Mouse (Mus musculus) midbrain, embryonic 16.5 days (tissue): ENCODE results near the gene Olfr805. TPM values are rescaled to one million over a fixed set of nuclear protein-coding genes. Genes with fewer than 3 reads are reported as not detected.

Source experiments
- ATAC-seq: fragments of 200-750 bp; cut with Nextera tagmentation; 2 replicates; pipeline ENCODE4 v1.8.0; 2017; ENCODE audit warnings: moderate TSS enrichment
- H3K27ac ChIP-seq: fragments of 300-500 bp; sonication (generic); 2 replicates; pipeline ENCODE4 v1.5.1; 2014; ENCODE audit warnings: mild to moderate bottlenecking, low read length, mixed read lengths
- H3K27me3 ChIP-seq: fragments of 300-500 bp; sonication (generic); 2 replicates; pipeline ENCODE4 v1.6.1; 2014; ENCODE audit warnings: low read depth, low read length, mixed read lengths; ENCODE audit not compliant: control insufficient read depth, insufficient read depth
- H3K36me3 ChIP-seq: fragments of 300-500 bp; sonication (generic); 2 replicates; pipeline ENCODE4 v1.6.1; 2014; ENCODE audit warnings: mild to moderate bottlenecking, low read length, moderate library complexity, mixed read lengths; ENCODE audit not compliant: control insufficient read depth, insufficient read depth
- H3K4me1 ChIP-seq: fragments of 300-500 bp; sonication (generic); 2 replicates; pipeline ENCODE4 v1.6.1; 2014; ENCODE audit warnings: mild to moderate bottlenecking, low read length, mixed read lengths; ENCODE audit not compliant: control insufficient read depth, insufficient read depth
- H3K4me2 ChIP-seq: fragments of 300-500 bp; sonication (generic); 2 replicates; pipeline ENCODE4 v1.6.1; 2014; ENCODE audit warnings: mild to moderate bottlenecking, low read length, mixed read lengths
- H3K4me3 ChIP-seq: fragments of 300-500 bp; sonication (generic); 2 replicates; pipeline ENCODE4 v1.5.1; 2014; ENCODE audit warnings: low read depth, mild to moderate bottlenecking, low read length, moderate library complexity, mixed read lengths
- H3K9ac ChIP-seq: fragments of 300-500 bp; sonication (generic); 2 replicates; pipeline ENCODE4 v1.6.1; 2014; ENCODE audit warnings: low read depth, low read length, mixed read lengths
- H3K9me3 ChIP-seq: fragments of 300-500 bp; sonication (generic); replicated peaks from 2 replicates; pipeline ENCODE4 v1.6.1; 2014; ENCODE audit warnings: mild to moderate bottlenecking, low read length, mixed read lengths; ENCODE audit not compliant: control insufficient read depth, poor library complexity, severe bottlenecking
- WGBS: fragments of 180-500 bp; shearing (Covaris S2); extraction: QIAGEN DNeasy Blood & Tissue Kit; methylation state at CpG from one replicate; pipeline ENCODE4 v1.1.7; 2014; 5-methylcytosine and 5-hydroxymethylcytosine counted together
- polyA plus RNA-seq: library from polyadenylated mRNA; unstranded; fragments of >200 nt; fragmentation: Nextera tagmentation; extraction: Ambion mirVana; gene quantifications from 2 replicates; pipeline ENCODE4 v1.2.1, GENCODE M21; 2015

Olfr805 gene
- not detected in 2 replicates for polyA plus RNA-seq

DNA sequence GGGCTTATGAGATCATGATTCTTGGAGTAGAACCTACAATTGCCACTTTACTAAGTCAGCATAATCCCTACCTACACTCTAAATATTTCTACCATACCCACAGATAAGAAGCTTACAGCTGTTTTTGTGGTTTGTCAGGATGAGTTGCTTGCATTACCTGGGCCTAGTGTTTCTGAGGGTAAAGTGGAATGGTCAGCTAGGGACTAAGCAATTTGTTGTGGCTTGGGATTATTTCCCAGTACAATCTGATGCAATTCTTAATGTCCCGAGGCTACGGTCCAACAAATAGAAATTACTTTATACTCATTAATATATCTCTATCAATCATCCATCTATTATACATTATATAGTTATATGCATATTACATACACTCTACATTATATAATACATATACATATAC, at the start of gene Olfr805:
Olfr805 (minus strand) TSS at position 101 of the 400 bp plus-strand sequence.
- WGBS, result 95% methylated on average over 2 of the region's 2 CpGs
- H3K4me3 ChIP-seq, result no peak within 1 kb of the TSS
- no peak within 1 kb of the TSS for H3K27ac ChIP-seq
- H3K9ac ChIP-seq, result no peak within 1 kb of the TSS
- H3K4me2 ChIP-seq, result no peak within 1 kb of the TSS
- no peaks in the 10 kb centered on the region for H3K36me3 ChIP-seq
- H3K9me3 ChIP-seq, result no peaks in the 10 kb centered on the region
- H3K27me3 ChIP-seq, result no peaks in the 10 kb centered on the region
- ATAC-seq, result no peak
- H3K4me1 ChIP-seq, result no peaks in the 10 kb centered on the region

DNA sequence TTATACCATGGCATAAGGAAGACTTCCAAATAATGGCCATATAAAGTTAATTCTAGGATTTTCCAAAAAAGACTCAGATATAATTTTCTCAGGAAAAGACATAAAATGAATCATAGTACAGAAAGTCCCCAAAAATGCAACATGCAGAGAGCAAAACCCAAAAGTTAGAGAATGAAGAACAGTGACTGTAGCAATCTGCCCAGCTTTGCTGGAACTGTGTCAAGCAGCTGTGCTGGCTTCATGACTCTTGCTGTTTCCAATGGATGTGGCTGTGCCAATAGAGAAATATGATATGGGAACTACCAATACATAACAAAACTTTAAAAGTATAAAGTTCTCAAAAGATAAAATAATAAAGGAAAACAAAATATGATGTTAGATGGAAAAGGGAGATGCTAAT, 48.9 kb upstream of the Olfr805 start:
- no peak overlapping the region for H3K4me3 ChIP-seq
- no peak overlapping the region for H3K9ac ChIP-seq
- H3K36me3 ChIP-seq, result no peaks in the 10 kb centered on the region
- H3K27ac ChIP-seq, result no peak overlapping the region
- no peaks in the 10 kb centered on the region for H3K27me3 ChIP-seq
- no peak overlapping the region for H3K4me2 ChIP-seq
- no peaks in the 10 kb centered on the region for H3K4me1 ChIP-seq
- no peaks in the 10 kb centered on the region for H3K9me3 ChIP-seq
- no peak for ATAC-seq

DNA sequence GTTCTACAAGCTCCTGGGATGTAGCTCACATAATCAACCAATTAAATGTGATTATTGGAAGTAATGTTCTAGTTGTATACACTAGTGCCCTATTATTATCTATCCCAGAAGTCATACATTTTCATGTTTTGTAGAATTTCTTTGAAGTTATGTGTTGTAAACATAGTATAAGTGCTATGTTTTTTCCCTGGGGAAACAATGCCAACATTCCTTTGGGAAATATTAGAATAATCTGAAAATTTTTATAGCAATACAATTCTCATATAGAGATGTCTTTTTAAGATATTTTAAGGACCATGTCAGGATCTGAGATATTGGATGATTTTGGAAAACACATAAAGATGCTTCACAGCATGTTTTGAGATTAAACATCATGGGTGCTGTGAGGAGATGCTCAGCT, 45.2 kb upstream of the Olfr805 start, which contains the start of gene Olfr809:
Olfr809 (plus strand) TSS at position 301 of the 400 bp plus-strand sequence.
- no peak within 1 kb of the TSS for H3K4me2 ChIP-seq
- H3K27me3 ChIP-seq, result no peaks in the 10 kb centered on the region
- no peaks in the 10 kb centered on the region for H3K36me3 ChIP-seq
- H3K4me3 ChIP-seq, result no peak within 1 kb of the TSS
- no peak within 1 kb of the TSS for H3K9ac ChIP-seq
- ATAC-seq, result no peak
- H3K27ac ChIP-seq, result no peak within 1 kb of the TSS
- no peaks in the 10 kb centered on the region for H3K9me3 ChIP-seq
- H3K4me1 ChIP-seq, result no peaks in the 10 kb centered on the region

DNA sequence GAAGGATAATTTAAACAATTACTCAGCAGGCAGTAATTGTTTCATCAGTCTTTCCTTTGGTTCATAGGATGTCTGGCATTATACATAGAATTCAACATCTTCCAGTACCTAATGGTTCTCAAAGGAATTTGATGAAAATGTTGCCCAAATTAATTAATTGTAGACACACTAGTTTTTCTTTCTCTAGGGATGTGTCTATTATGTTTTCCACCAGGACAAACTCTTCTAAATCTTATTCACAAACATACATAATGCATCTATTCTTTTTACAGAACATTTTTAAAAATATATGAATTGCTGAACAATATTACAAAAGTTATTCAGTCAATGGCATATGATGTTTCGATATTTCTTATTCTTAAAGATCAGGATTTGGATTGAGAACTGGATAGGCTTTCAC, 36.0 kb upstream of the Olfr805 start, which contains the start of gene Olfr808:
Olfr808 (plus strand) TSS at position 301 of the 400 bp plus-strand sequence.
- Histone ChIP-seq H3K9ac (no peak within 1 kb of the TSS), H3K9me3 (no peaks in the 10 kb centered on the region), H3K4me3 (no peak within 1 kb of the TSS), H3K36me3 (no peaks in the 10 kb centered on the region), H3K4me1 (no peaks in the 10 kb centered on the region), H3K27ac (no peak within 1 kb of the TSS), H3K27me3 (no peaks in the 10 kb centered on the region), H3K4me2 (no peak within 1 kb of the TSS)
- 98% methylated on average over 1 of the region's 1 CpGs for WGBS
- no peak for ATAC-seq

DNA sequence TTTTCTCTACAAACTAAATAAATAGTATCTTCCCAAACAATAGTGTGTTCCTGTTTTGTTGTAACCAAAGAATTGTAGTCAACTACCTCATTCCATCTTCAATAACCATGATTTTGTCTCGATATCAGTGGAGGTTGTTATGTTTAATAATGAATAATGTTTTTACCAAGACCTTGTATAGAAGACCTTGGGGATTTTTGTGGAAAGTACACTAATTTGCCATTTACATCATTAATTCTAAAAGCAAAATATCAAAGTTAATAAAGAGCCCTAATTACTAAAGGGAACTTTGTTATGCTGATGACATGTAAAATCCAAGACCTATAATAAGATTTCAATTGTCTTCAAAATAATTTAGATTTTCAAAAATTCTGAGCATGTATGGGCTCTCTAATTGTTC, 28.5 kb upstream of the Olfr805 start, which contains the start of gene Olfr807:
Olfr807 (minus strand) TSS at position 101 of the 400 bp plus-strand sequence.
- Histone ChIP-seq H3K4me3 (no peak within 1 kb of the TSS), H3K27me3 (no peaks in the 10 kb centered on the region), H3K4me1 (no peaks in the 10 kb centered on the region), H3K9ac (no peak within 1 kb of the TSS), H3K36me3 (no peaks in the 10 kb centered on the region), H3K4me2 (no peak within 1 kb of the TSS), H3K27ac (no peak within 1 kb of the TSS), H3K9me3 (no peaks in the 10 kb centered on the region)
- ATAC-seq, result no peak
- 85% methylated on average over 1 of the region's 1 CpGs for WGBS

DNA sequence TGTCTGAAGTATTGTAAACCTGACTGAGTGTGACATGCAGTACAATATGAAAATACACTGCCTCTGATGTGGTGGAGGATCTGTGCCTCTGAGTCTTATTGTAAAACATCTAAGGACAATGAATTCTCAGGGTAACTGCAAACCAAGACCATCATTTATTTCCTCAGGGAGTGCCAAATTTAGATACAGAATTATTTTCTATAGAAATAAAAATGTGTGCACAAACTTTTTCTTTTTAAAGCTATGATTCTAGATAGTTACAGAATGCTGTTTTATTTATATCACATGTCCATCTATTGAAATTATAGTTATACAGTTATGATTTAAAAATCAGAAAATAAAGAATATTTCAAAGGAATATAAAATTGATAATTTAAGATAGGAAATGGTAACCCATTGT, 12.6 kb upstream of the Olfr805 start, which contains the start of gene Olfr806:
Olfr806 (minus strand) TSS at position 101 of the 400 bp plus-strand sequence.
- Histone ChIP-seq H3K4me3 (no peak within 1 kb of the TSS), H3K9ac (no peak within 1 kb of the TSS), H3K9me3 (no peaks in the 10 kb centered on the region), H3K27me3 (no peaks in the 10 kb centered on the region), H3K4me1 (no peaks in the 10 kb centered on the region), H3K27ac (no peak within 1 kb of the TSS), H3K36me3 (no peaks in the 10 kb centered on the region), H3K4me2 (no peak within 1 kb of the TSS)
- no peak for ATAC-seq

DNA sequence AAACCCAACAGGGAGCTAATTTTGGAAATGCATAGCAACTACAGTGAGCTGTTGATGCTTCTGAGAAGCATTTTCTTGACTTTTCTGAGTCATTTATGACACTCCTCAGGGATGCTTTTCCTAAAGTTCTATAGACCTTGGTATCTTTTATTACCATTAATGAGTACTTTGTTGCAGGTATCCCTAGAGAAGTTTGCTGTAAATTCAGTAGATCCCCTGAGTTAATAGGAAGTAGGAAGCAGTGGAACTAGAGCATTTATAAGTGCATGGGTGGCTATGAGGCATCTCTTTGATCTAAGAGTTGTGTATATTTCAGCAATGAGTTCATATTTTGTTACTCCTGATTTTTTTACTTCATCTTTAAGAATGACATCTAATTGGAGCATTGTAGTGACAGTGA, 26.3 kb downstream of the Olfr805 start, which contains the start of gene Olfr804:
Olfr804 (plus strand) TSS at position 301 of the 400 bp plus-strand sequence.
- ATAC-seq, result no peak
- Histone ChIP-seq H3K4me3 (no peak within 1 kb of the TSS), H3K9me3 (no peaks in the 10 kb centered on the region), H3K4me1 (no peaks in the 10 kb centered on the region), H3K9ac (no peak within 1 kb of the TSS), H3K27me3 (no peaks in the 10 kb centered on the region), H3K27ac (no peak within 1 kb of the TSS), H3K4me2 (no peak within 1 kb of the TSS), H3K36me3 (no peaks in the 10 kb centered on the region)

DNA sequence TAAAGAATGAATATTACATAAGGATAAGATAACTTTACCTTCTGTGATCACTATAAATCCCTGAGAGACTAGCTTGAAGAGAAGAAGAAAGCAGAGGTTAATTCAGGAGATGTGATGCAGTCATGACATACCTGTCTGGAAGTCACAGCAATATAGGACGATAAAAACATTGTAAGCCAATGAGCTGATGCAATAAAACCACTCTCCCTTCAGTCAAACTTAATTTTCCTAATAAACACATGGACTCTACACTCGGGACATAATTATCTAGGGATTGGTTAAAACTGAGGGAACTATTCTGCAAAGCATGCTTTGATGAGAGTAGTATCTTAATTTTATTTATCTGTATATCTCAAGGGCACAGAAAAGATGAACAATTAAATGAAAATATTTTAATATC, 35.0 kb downstream of the Olfr805 start, which contains the start of gene Olfr803:
Olfr803 (minus strand) TSS at position 101 of the 400 bp plus-strand sequence.
- Histone ChIP-seq H3K9me3 (no peaks in the 10 kb centered on the region), H3K4me2 (no peak within 1 kb of the TSS), H3K27ac (no peak within 1 kb of the TSS), H3K4me3 (no peak within 1 kb of the TSS), H3K27me3 (no peaks in the 10 kb centered on the region), H3K36me3 (no peaks in the 10 kb centered on the region), H3K4me1 (no peaks in the 10 kb centered on the region), H3K9ac (no peak within 1 kb of the TSS)
- 85% methylated on average over 2 of the region's 2 CpGs for WGBS
- ATAC-seq, result no peak

DNA sequence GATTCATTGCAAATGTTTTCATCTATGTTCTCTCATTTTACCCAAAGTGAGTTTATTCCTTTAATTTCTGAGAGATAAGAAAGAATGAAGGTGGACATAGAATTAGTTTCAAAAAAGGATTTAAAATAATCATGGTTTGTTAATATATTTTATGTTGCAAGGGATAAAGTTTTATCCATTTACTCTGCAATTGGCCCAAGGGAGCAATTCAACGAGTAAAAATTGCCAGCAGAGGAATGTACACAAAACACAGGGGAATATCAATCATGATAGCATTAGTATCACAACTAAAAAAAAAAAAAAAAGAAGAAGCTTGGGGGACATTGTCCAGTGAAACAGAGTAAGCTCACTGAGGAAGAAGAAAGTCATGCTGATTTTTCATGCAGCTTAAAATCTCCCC, 41.1 kb downstream of the Olfr805 start, which contains the start of gene Olfr802:
Olfr802 (minus strand) TSS at position 101 of the 400 bp plus-strand sequence.
- no peaks in the 10 kb centered on the region for H3K4me1 ChIP-seq
- no peaks in the 10 kb centered on the region for H3K36me3 ChIP-seq
- no peak within 1 kb of the TSS for H3K4me3 ChIP-seq
- no peak within 1 kb of the TSS for H3K27ac ChIP-seq
- 59% methylated on average over 1 of the region's 1 CpGs for WGBS
- H3K4me2 ChIP-seq, result no peak within 1 kb of the TSS
- no peak for ATAC-seq
- H3K27me3 ChIP-seq, result no peaks in the 10 kb centered on the region
- H3K9ac ChIP-seq, result no peak within 1 kb of the TSS
- no peaks in the 10 kb centered on the region for H3K9me3 ChIP-seq
